9 mouse cellular contexts compared by ENCODE assay signal in the genomic region with DNA sequence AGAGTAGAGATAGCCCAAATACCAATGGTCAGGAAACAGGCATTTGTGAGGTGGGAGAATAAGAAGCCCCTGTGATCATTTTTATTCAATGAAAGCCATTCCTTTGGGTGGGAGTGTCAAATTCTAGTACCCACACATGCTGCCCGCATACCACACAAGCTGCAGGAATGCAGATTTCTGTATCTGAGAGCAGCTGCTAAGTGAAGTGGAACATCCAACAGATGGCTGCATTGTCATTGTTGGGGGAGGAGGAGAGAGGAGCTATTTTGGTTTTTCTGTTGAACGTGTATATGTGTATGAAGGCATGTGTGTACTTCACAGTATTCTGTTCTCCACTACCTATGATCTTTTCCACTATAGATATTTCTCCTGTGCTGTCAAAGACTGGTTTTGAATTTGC.
DNase-seq lines count a peak whose midpoint lies in the region; ATAC-seq lines count a peak whose summit lies in the region.
"Had no signal": no experiment of that assay in that cellular context is flagged by ENCODE, and none has a peak within 500 bp of the region (broad histone marks: within the 10 kb centered on the region; RNA-seq: fewer than 3 reads in every experiment).

No protein-coding gene starts in this region.

- H3K4me1 ChIP-seq in forebrain, embryonic 15.5 days, result 0 out of 2 replicates have a peak, but pooled peaks cover 3% of the 10 kb centered on the region

- no peak for DNase-seq in frontal cortex, postnatal 14 days (ENCODE audit: low spot score in 2 of 2)
- peak; percentile 1 for DNase-seq in ZHBTc4 (ENCODE audit: low read depth, low spot score)
- DNase-seq in left cerebral cortex, postnatal 4 days, result peak; percentile 8
- peak; percentile 45 for DNase-seq in splenic B cell, adult 2 months (ENCODE audit: low read depth, low spot score)
- no peak for DNase-seq in ovary, adult 18-20 months (ENCODE audit: low spot score)
- no peak for DNase-seq in spleen, adult 18-20 months

- H3K4me3 ChIP-seq in forebrain, embryonic 15.5 days, result no peak overlapping the region
- H3K4me3 ChIP-seq: erythroblast, embryonic 14.5 days had no signal

- peak; percentile 84 for ATAC-seq in frontal cortex, adult (ENCODE audit: low TSS enrichment)
- ATAC-seq in forebrain, embryonic 15.5 days (replicated peaks), result 0 out of 2 replicates have a peak, but pooled peaks have one; percentile 43

- no peak overlapping the region for H3K27ac ChIP-seq in forebrain, embryonic 15.5 days (replicated peaks)

- WGBS in forebrain, embryonic 15.5 days, result 6% methylated on average over 2 of the region's 2 CpGs

- H3K36me3 ChIP-seq in forebrain, embryonic 15.5 days, result no peaks in the 10 kb centered on the region
- H3K36me3 ChIP-seq in splenic B cell, adult 2 months (ENCODE audit: control insufficient read depth, insufficient read depth, low read length, poor library complexity, severe bottlenecking), result no peaks in the 10 kb centered on the region

- intact Hi-C loops in left cerebral cortex, postnatal 4 days (cut with DNase I), result no loop called here

- H3K27me3 ChIP-seq in forebrain, embryonic 15.5 days, result no peaks in the 10 kb centered on the region
- H3K27me3 ChIP-seq in splenic B cell, adult 2 months (ENCODE audit: control insufficient read depth, insufficient read depth, low read length, poor library complexity, severe bottlenecking), result no peaks in the 10 kb centered on the region

- H3K9me3 ChIP-seq in forebrain, embryonic 15.5 days, result no peaks in the 10 kb centered on the region

- no peak overlapping the region for H3K4me2 ChIP-seq in forebrain, embryonic 15.5 days (replicated peaks)

- no peak overlapping the region for H3K9ac ChIP-seq in forebrain, embryonic 15.5 days (replicated peaks)

Comparison
In these comparisons a context has a peak if more than half of its experiments do, and no peak if none do; other contexts are left out.
1. DNase-seq: peak in ZHBTc4 (single experiment), left cerebral cortex, postnatal 4 days (single experiment) and splenic B cell, adult 2 months (single experiment); none in frontal cortex, postnatal 14 days (0 of 2), ovary, adult 18-20 months (single experiment) and spleen, adult 18-20 months (0 of 2).